Mouse (Mus musculus) megakaryocyte, embryonic 14.5 days (primary cell): Measurements from ENCODE around the gene Apobec3.
"Not testable (repeated sequence)": the region's sequence is repeated elsewhere in the genome, so short reads cannot be mapped to it uniquely, and the experiment has no call there.

ENCODE experiments used
- FLI1 ChIP-seq: IDR thresholded peaks from 2 replicates; pipeline ENCODE4 v1.6.1; 2012; ENCODE audit warnings: low read length, inconsistent platforms, mixed read lengths
- GATA1 ChIP-seq: IDR thresholded peaks from 3 replicates; pipeline ENCODE4 v1.6.1; 2012; ENCODE audit warnings: mixed read lengths, low read length, inconsistent platforms, borderline replicate concordance

DNA sequence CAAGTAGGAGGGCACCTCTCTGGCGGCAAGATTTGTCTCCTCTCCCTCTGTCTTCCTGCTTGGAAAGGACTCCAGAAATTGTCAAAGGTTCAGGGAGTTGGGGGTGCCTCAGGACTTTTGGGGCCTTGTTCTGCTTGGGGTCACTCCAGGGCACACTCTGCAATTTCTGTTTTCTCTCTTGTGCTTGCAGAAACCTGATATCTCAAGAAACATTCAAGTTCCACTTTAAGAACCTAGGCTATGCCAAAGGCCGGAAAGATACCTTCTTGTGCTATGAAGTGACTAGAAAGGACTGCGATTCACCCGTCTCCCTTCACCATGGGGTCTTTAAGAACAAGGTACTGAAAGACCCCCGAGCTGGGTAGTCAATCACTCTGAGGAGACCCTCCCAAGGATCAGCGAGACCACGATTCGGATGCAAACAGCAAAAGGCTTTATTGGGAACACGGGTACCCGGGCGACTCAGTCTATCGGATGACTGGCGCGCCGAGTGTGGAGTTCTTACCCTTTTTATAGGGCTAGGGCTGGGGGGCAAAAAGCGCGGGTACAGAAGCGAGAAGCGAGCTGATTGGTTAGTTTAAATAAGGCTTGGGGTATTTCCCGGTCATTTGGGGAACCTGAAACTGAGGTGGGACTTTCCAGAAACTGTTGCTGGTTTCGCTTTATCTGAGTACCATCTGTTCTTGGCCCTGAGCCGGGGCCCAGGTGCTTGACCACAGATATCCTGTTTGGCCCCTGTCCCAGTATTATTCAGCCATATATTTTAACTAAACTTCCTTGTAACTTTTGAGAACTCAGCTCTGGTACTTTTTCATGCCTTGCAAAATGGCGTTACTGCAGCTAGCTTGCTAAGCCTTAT, 4.0 kb downstream of the Apobec3 start:
- TF ChIP-seq FLI1, GATA1: not testable (repeated sequence)
